Mouse (Mus musculus) hindbrain, embryonic 12.5 days (tissue): ENCODE results near the gene Zfp280b. TPM values are rescaled to one million over a fixed set of nuclear protein-coding genes. Genes with fewer than 3 reads are reported as not detected.

Source experiments
- ATAC-seq: fragments of 200-750 bp; cut with Nextera tagmentation; 2 replicates; pipeline ENCODE4 v1.8.0; 2017; ENCODE audit warnings: moderate TSS enrichment; ENCODE audit not compliant: low FRiP score
- H3K27ac ChIP-seq: fragments of 300-500 bp; sonication (generic); 2 replicates; pipeline ENCODE4 v1.5.1; 2016; ENCODE audit warnings: mild to moderate bottlenecking
- H3K27me3 ChIP-seq: fragments of 300-500 bp; sonication (generic); 2 replicates; pipeline ENCODE4 v1.6.1; 2016; ENCODE audit warnings: mild to moderate bottlenecking
- H3K36me3 ChIP-seq: fragments of 300-500 bp; sonication (generic); 2 replicates; pipeline ENCODE4 v1.6.1; 2016; ENCODE audit warnings: mild to moderate bottlenecking
- H3K4me1 ChIP-seq: fragments of 300-500 bp; sonication (generic); 2 replicates; pipeline ENCODE4 v1.6.1; 2016
- H3K4me2 ChIP-seq: fragments of 300-500 bp; sonication (generic); replicated peaks from 2 replicates; pipeline ENCODE4 v1.6.1; 2016; ENCODE audit warnings: mild to moderate bottlenecking
- H3K4me3 ChIP-seq: fragments of 300-500 bp; sonication (generic); 2 replicates; pipeline ENCODE4 v1.5.1; 2016; ENCODE audit warnings: mild to moderate bottlenecking
- H3K9ac ChIP-seq: fragments of 300-500 bp; sonication (generic); 2 replicates; pipeline ENCODE4 v1.6.1; 2016; ENCODE audit warnings: mild to moderate bottlenecking, moderate library complexity
- H3K9me3 ChIP-seq: fragments of 300-500 bp; sonication (generic); replicated peaks from 2 replicates; pipeline ENCODE4 v1.6.1; 2016; ENCODE audit warnings: mild to moderate bottlenecking
- WGBS: fragments of 180-500 bp; shearing (Covaris S2); methylation state at CpG from one replicate; pipeline ENCODE4 v1.1.7; 2016; 5-methylcytosine and 5-hydroxymethylcytosine counted together
- polyA plus RNA-seq: library from polyadenylated mRNA; unstranded; fragments of >200 nt; fragmentation: Nextera tagmentation; extraction: Ambion mirVana; gene quantifications from 2 replicates; pipeline ENCODE4 v1.2.1, GENCODE M21; 2016

Zfp280b gene
- polyA plus RNA-seq, 1 experiment from 2014 or later: 20.4 TPM

GRCm38 (mm10) chr10:76012922-76013321 is 19.5 kb upstream of the Zfp280b start:
- Histone ChIP-seq H3K9me3 (no peaks in the 10 kb centered on the region), H3K27ac (no peak overlapping the region), H3K4me2 (no peak overlapping the region), H3K4me1 (no peaks in the 10 kb centered on the region), H3K9ac (no peak overlapping the region), H3K36me3 (no peaks in the 10 kb centered on the region), H3K27me3 (no peaks in the 10 kb centered on the region), H3K4me3 (no peak overlapping the region)
- ATAC-seq: no peak
- WGBS: 81% methylated on average over 6 of the region's 6 CpGs

DNA sequence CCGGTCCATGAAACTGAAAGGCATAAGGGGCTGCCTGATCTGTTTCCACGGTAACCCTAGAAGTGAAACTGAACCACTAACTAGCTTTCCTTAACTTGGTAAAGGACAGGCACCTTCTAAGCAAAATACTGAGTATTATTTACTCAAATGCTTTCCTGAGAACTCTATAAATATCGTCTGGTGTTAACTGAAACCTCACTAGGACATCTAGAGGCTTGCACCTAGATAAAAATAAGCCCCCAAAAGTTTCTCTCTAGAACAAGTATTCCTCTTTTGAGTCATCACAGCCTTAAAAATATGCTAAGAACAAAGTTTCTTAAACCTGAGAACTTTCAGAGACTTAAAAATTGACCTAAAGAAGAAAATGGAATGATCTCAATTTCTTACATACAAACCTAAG is 15.6 kb upstream of the Zfp280b start:
- H3K9ac ChIP-seq: no peak overlapping the region
- no peak overlapping the region for H3K4me3 ChIP-seq
- ATAC-seq: no peak
- H3K27ac ChIP-seq: no peak overlapping the region
- H3K4me1 ChIP-seq: no peaks in the 10 kb centered on the region
- no peaks in the 10 kb centered on the region for H3K27me3 ChIP-seq
- H3K4me2 ChIP-seq: no peak overlapping the region
- H3K9me3 ChIP-seq: no peaks in the 10 kb centered on the region; the same call in 1 of the 2 replicates
- H3K36me3 ChIP-seq: no peaks in the 10 kb centered on the region
- 93% methylated on average over 3 of the region's 3 CpGs for WGBS

- Histone ChIP-seq H3K4me3 (no peak overlapping the region), H3K36me3 (no peaks in the 10 kb centered on the region), H3K9me3 (no peaks in the 10 kb centered on the region; the same call in 1 of the 2 replicates), H3K27ac (no peak overlapping the region), H3K4me1 (no peaks in the 10 kb centered on the region), H3K9ac (no peak overlapping the region), H3K27me3 (no peaks in the 10 kb centered on the region), H3K4me2 (no peak overlapping the region)
- 79% methylated on average over 3 of the region's 3 CpGs for WGBS
- no peak for ATAC-seq
Measured at GRCm38 (mm10) chr10:76021728-76022127, 10.7 kb upstream of the Zfp280b start.

DNA sequence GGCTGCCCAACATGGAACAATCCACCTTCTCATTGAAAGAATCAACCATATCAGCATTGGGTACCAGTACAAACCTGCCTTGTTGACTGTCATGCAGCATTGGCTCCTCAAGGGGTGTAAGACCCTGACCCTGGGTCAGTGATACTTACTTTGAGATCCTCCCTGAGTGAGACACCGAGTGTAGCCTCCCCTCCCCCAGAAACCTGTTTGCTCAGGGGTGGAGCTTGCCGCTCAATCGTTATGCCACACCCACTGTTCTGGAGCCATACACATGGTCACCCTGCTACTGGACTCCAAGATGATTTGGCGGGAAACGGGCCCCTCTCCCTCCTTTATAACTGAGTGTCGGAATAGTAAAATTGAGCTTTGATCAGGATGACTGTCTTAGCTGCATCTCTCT is 8.5 kb upstream of the Zfp280b start:
- Histone ChIP-seq H3K4me3 (no peak overlapping the region), H3K9me3 (no peaks in the 10 kb centered on the region; the same call in 1 of the 2 replicates), H3K36me3 (no peaks in the 10 kb centered on the region), H3K9ac (no peak overlapping the region), H3K4me1 (no peaks in the 10 kb centered on the region), H3K27me3 (no peaks in the 10 kb centered on the region), H3K4me2 (no peak overlapping the region), H3K27ac (no peak overlapping the region)
- 94% methylated on average over 6 of the region's 6 CpGs for WGBS
- no peak for ATAC-seq

- H3K27ac ChIP-seq: no peak overlapping the region
- no peaks in the 10 kb centered on the region for H3K36me3 ChIP-seq
- H3K9me3 ChIP-seq: no peaks in the 10 kb centered on the region
- no peak for ATAC-seq
- no peak overlapping the region for H3K4me3 ChIP-seq
- no peak overlapping the region for H3K4me2 ChIP-seq
- 92% methylated on average over 10 of the region's 10 CpGs for WGBS
- no peaks in the 10 kb centered on the region for H3K4me1 ChIP-seq
- H3K27me3 ChIP-seq: no peaks in the 10 kb centered on the region
- no peak overlapping the region for H3K9ac ChIP-seq
Measured at GRCm38 (mm10) chr10:76025470-76026190, 6.8 kb upstream of the Zfp280b start.

DNA sequence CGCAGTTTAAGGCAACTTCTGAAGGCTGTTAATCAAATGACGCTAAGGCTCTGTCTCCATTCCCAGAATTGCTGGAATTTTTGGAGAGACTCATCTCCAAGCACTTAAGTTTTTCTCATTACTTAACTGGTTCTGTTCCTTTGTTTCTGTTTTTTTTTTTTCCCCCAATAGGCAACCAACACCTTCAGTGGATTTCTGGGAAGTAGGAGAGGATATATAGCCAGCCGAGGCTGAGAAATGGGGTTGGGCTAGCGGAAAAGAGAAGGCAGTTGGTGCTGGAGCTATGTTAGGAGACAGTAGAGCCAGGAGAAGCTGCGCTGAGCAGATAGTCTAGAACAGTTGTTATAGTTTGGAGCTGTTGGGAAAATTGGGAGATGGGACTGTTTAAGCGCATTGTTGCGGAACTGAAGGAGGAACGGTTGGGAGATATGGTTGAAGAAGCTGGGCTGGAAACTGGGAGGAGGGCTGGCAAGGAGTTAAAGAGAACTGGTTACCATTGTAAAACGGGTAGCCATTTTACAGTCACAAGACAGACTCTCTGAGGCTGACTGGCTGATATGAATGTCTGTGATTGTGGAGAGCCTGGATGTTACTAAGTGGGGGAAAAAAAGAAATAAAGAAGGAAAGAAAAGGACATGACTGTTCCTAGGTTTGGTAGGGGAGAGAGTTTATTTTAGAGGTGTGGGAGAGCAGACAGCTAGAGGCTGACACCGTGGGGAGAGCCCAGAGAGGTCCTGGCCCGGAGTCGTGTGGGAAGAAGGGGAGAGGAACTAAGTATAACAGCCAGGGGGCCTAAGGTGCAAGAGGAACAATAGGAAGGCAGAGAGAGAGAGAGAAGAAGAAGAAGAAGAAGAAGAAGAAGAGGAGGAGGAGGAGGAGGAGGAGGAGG is 5.1 kb upstream of the Zfp280b start:
- no peaks in the 10 kb centered on the region for H3K36me3 ChIP-seq
- ATAC-seq: no peak
- no peak overlapping the region for H3K27ac ChIP-seq
- no peak overlapping the region for H3K9ac ChIP-seq
- peaks cover 3% of the 10 kb centered on the region; the same call in 1 of the 2 replicates for H3K4me1 ChIP-seq
- no peaks in the 10 kb centered on the region for H3K9me3 ChIP-seq
- H3K4me2 ChIP-seq: no peak overlapping the region
- 70% methylated on average over 12 of the region's 12 CpGs for WGBS
- H3K4me3 ChIP-seq: no peak overlapping the region
- H3K27me3 ChIP-seq: no peaks in the 10 kb centered on the region

GRCm38 (mm10) chr10:76028016-76028366 is 4.5 kb upstream of the Zfp280b start:
- H3K9me3 ChIP-seq: no peaks in the 10 kb centered on the region
- no peak overlapping the region for H3K4me2 ChIP-seq
- H3K4me3 ChIP-seq: no peak overlapping the region
- H3K9ac ChIP-seq: no peak overlapping the region
- WGBS: 18% methylated on average over 4 of the region's 4 CpGs
- no peak for ATAC-seq
- H3K27ac ChIP-seq: no peak overlapping the region
- H3K4me1 ChIP-seq: peaks cover 4% of the 10 kb centered on the region; the same call in 1 of the 2 replicates
- no peaks in the 10 kb centered on the region for H3K36me3 ChIP-seq
- H3K27me3 ChIP-seq: no peaks in the 10 kb centered on the region

GRCm38 (mm10) chr10:76028396-76028795 is 4.1 kb upstream of the Zfp280b start:
- H3K4me1 ChIP-seq: peaks cover 8% of the 10 kb centered on the region
- H3K36me3 ChIP-seq: no peaks in the 10 kb centered on the region
- no peak for ATAC-seq
- no peaks in the 10 kb centered on the region for H3K9me3 ChIP-seq
- H3K27ac ChIP-seq: no peak overlapping the region
- no peaks in the 10 kb centered on the region for H3K27me3 ChIP-seq
- H3K4me3 ChIP-seq: no peak overlapping the region
- WGBS: 69% methylated on average over 9 of the region's 9 CpGs
- no peak overlapping the region for H3K4me2 ChIP-seq
- no peak overlapping the region for H3K9ac ChIP-seq

DNA sequence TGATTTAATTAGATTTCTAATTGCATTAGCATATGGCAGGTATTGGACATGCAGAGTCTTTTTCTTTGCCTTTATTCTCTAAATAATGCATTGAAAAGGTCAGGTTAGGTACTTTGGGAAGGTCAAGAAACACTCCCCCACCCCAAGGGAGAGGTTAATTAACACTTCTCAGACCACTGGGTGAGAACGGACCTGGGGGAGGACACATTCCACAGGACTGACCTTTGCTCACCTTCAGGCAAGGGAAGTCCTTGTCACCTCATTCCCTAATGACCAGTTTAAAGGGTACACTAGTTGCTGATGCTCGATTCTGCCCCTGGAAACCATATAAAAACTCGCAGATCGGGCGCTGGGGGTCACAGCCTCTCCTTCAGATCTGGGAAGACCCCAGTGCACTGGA is 3.2 kb upstream of the Zfp280b start:
- no peaks in the 10 kb centered on the region for H3K9me3 ChIP-seq
- WGBS: 61% methylated on average over 5 of the region's 5 CpGs
- no peak overlapping the region for H3K9ac ChIP-seq
- no peak overlapping the region for H3K4me3 ChIP-seq
- peaks cover 9% of the 10 kb centered on the region for H3K4me1 ChIP-seq
- ATAC-seq: no peak
- H3K27me3 ChIP-seq: no peaks in the 10 kb centered on the region
- H3K4me2 ChIP-seq: no peak overlapping the region
- H3K27ac ChIP-seq: no peak overlapping the region
- H3K36me3 ChIP-seq: no peaks in the 10 kb centered on the region

- H3K27ac ChIP-seq: no peak overlapping the region
- WGBS: 70% methylated on average over 5 of the region's 5 CpGs
Measured at GRCm38 (mm10) chr10:76030496-76030895, 2.0 kb upstream of the Zfp280b start.

DNA sequence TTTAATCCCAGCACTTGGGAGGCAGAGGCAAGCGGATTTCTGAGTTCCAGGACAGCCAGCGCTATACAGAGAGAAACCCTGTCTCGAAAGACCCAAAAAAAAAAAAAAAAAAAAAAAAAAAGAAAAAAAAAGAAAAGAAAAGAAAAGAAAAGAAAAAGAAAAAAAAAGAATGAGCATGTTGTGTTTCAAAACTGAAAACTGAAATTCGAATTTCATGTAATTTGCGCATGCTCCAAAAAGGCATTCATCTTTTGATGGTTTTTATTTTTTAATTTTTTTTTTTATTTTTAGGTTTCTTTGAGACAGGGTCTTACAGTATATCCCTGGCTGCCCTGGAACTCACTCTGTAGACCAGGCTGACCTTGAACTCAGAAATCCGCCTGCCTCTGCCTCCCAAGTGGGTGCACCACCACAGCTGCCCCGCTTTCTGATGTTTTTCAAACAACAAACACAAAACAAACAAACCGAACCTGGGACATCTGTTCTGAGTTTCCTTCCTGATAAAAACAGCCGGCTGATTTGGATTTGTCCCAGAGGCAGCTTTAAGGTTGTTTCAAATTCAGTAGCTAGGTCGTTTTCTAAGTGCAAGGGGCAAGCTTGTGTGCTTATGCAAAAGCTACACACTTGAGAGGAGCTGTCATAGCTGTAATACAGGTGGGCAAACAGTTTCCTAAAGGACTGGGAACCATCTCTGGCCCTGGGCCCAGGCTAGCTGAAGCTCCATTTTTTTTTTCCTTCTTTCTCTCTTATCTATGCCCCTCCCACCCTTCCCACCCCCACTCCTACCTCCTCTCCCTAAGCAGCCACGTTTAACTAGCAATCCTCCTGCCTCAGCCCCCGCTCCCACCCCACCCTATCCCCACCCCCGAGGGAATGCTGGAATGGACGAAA is 694 bp upstream of the Zfp280b start:
- Histone ChIP-seq H3K9ac (peak overlapping the region; percentile 91), H3K4me3 (peak overlapping the region; percentile 91), H3K4me2 (peak overlapping the region; percentile 90), H3K27me3 (no peaks in the 10 kb centered on the region), H3K9me3 (no peaks in the 10 kb centered on the region), H3K36me3 (peaks cover 1% of the 10 kb centered on the region; the same call in 1 of the 2 replicates), H3K4me1 (peaks cover 9% of the 10 kb centered on the region), H3K27ac (peak overlapping the region; percentile 76)
- ATAC-seq: peak; percentile 73; the same call in 1 of the 2 replicates
- WGBS: 56% methylated on average over 14 of the region's 14 CpGs

More at GRCm38 (mm10) chr10:76030496-76030895, 2.0 kb upstream of the Zfp280b start:
- H3K27me3 ChIP-seq: no peaks in the 10 kb centered on the region
- H3K4me3 ChIP-seq: no peak overlapping the region
- no peak overlapping the region for H3K9ac ChIP-seq
- peaks cover 9% of the 10 kb centered on the region for H3K4me1 ChIP-seq
- ATAC-seq: no peak
- H3K4me2 ChIP-seq: no peak overlapping the region
- no peaks in the 10 kb centered on the region for H3K9me3 ChIP-seq
- H3K36me3 ChIP-seq: no peaks in the 10 kb centered on the region

GRCm38 (mm10) chr10:76033119-76033455 is 637 bp downstream of the Zfp280b start:
- Histone ChIP-seq H3K4me3 (peak overlapping the region; percentile 91), H3K27me3 (no peaks in the 10 kb centered on the region), H3K36me3 (peaks cover 14% of the 10 kb centered on the region), H3K4me1 (peaks cover 9% of the 10 kb centered on the region), H3K9me3 (no peaks in the 10 kb centered on the region), H3K27ac (0 out of 2 replicates have a peak overlapping the region, but pooled peaks have one; percentile 76), H3K4me2 (peak overlapping the region; percentile 90), H3K9ac (peak overlapping the region; percentile 91)
- WGBS: 19% methylated on average over 7 of the region's 7 CpGs
- ATAC-seq: no peak
